In the genomic region with DNA sequence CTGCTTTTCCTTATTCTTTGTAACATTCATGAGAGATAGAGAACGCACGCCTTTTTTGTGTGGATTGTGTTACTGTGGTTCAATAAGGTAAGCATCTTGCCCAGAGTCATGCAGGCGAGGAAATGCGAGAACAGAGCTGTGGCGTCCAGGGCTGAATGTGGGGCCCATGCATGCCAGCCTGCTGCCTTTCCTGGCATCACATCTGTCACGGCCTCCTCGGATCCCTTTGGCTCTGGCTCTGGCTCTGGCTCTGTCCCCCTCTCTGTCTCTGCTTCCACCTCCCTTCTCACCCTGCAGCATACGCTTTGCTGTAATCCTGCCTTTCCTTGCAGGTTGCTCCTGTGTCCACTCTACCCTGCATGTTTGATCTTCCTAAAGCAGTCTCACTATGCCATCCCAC, we compare ENCODE assay signal across 26 mouse cellular contexts. TPM values are rescaled to one million over a fixed set of nuclear protein-coding genes. Genes with fewer than 3 reads are reported as not detected.
DNase-seq lines count a peak whose midpoint lies in the region; ATAC-seq lines count a peak whose summit lies in the region.
"Had no signal": no experiment of that assay in that cellular context is flagged by ENCODE, and none has a peak within 500 bp of the region (broad histone marks: within the 10 kb centered on the region; RNA-seq: fewer than 3 reads in every experiment).

No protein-coding gene starts in this region.

- no peak overlapping the region for H3K27ac ChIP-seq in heart, embryonic 11.5 days (ENCODE audit: low read depth, low read length)
- no peak overlapping the region for H3K27ac ChIP-seq in heart, embryonic 12.5 days (ENCODE audit: poor library complexity, severe bottlenecking)
- H3K27ac ChIP-seq: forebrain, embryonic 12.5 days; hindbrain, embryonic 15.5 days; kidney, postnatal 0 days; limb, embryonic 12.5 days; liver, embryonic 15.5 days; neural tube, embryonic 13.5 days had no signal

- peaks cover 9% of the 10 kb centered on the region for H3K4me1 ChIP-seq in heart, embryonic 11.5 days (ENCODE audit: control insufficient read depth, insufficient read depth, low read length)
- H3K4me1 ChIP-seq in heart, embryonic 12.5 days (replicated peaks) = peaks cover 30% of the 10 kb centered on the region
- H3K4me1 ChIP-seq in megakaryocyte, embryonic 14.5 days = peaks cover 34% of the 10 kb centered on the region

- peak; percentile 48 to 69 for DNase-seq in cerebellum, postnatal 10 days
- no peak for DNase-seq in cerebellum, adult 11-12 months
- peak; percentile 50 for DNase-seq in skeletal muscle tissue, adult 2 months (ENCODE audit: low read depth, low spot score)
- no peak for DNase-seq in adrenal gland, adult 2 months
- DNase-seq: adrenal gland, postnatal 10 days; cerebellum, adult 11 months; cerebellum, adult 9-11 months; kidney, adult 2 months; kidney, postnatal 4 days; lung, embryonic 14.5 days; lung, postnatal 14 days; thymus, postnatal 4 days had no signal

- 85% methylated on average over 8 of the region's 8 CpGs for WGBS in heart, embryonic 11.5 days (ENCODE audit: insufficient replicate concordance)
- WGBS in heart, embryonic 12.5 days = 87% methylated on average over 8 of the region's 8 CpGs

- no peaks in the 10 kb centered on the region for H3K27me3 ChIP-seq in heart, embryonic 11.5 days (ENCODE audit: control insufficient read depth, insufficient read depth, low read length)
- H3K27me3 ChIP-seq in heart, embryonic 12.5 days (replicated peaks) = no peaks in the 10 kb centered on the region
- no peaks in the 10 kb centered on the region for H3K27me3 ChIP-seq in megakaryocyte, embryonic 14.5 days (replicated peaks)
- H3K27me3 ChIP-seq: CH12.LX; forebrain, embryonic 12.5 days; hindbrain, embryonic 15.5 days; limb, embryonic 12.5 days; liver, embryonic 15.5 days; neural tube, embryonic 13.5 days had no signal

- H3K4me2 ChIP-seq in heart, embryonic 11.5 days = no peak overlapping the region
- no peak overlapping the region for H3K4me2 ChIP-seq in heart, embryonic 12.5 days
- H3K4me2 ChIP-seq: forebrain, embryonic 12.5 days; hindbrain, embryonic 15.5 days; limb, embryonic 12.5 days; liver, embryonic 15.5 days; lung, embryonic 14.5 days; midbrain, embryonic 11.5 days; neural tube, embryonic 13.5 days had no signal

- no peaks in the 10 kb centered on the region for H3K9me3 ChIP-seq in heart, embryonic 11.5 days (replicated peaks; ENCODE audit: control insufficient read depth, low read length)
- no peaks in the 10 kb centered on the region for H3K9me3 ChIP-seq in heart, embryonic 12.5 days (replicated peaks)
- H3K9me3 ChIP-seq in megakaryocyte, embryonic 14.5 days = no peaks in the 10 kb centered on the region
- H3K9me3 ChIP-seq: forebrain, embryonic 12.5 days; hindbrain, embryonic 15.5 days; limb, embryonic 12.5 days; liver, embryonic 15.5 days; neural tube, embryonic 13.5 days had no signal

- peak overlapping the region; percentile 16; the same call in 1 of the 2 replicates for H3K9ac ChIP-seq in heart, embryonic 11.5 days (ENCODE audit: low read depth, low read length)
- no peak overlapping the region for H3K9ac ChIP-seq in heart, embryonic 12.5 days
- H3K9ac ChIP-seq: forebrain, embryonic 12.5 days; hindbrain, embryonic 15.5 days; limb, embryonic 12.5 days; liver, embryonic 15.5 days; lung, embryonic 14.5 days; neural tube, embryonic 13.5 days had no signal

- no peak overlapping the region for H3K4me3 ChIP-seq in heart, embryonic 11.5 days (ENCODE audit: low read depth, low read length)
- no peak overlapping the region for H3K4me3 ChIP-seq in heart, embryonic 12.5 days
- H3K4me3 ChIP-seq in megakaryocyte, embryonic 14.5 days (replicated peaks) = peak overlapping the region; percentile 8
- H3K4me3 ChIP-seq: erythroblast, embryonic 14.5 days; forebrain, embryonic 12.5 days; hindbrain, embryonic 15.5 days; limb, embryonic 12.5 days; liver, embryonic 15.5 days; neural tube, embryonic 13.5 days had no signal

- ATAC-seq in heart, embryonic 11.5 days (replicated peaks; ENCODE audit: insufficient number of reproducible peaks, low FRiP score, low TSS enrichment) = no peak
- ATAC-seq in heart, embryonic 12.5 days (ENCODE audit: insufficient number of reproducible peaks, low FRiP score) = no peak
- no peak for ATAC-seq in megakaryocyte, adult 5-6 weeks (ENCODE audit: poor library complexity, severe bottlenecking)

- H3K36me3 ChIP-seq in heart, embryonic 11.5 days (ENCODE audit: control insufficient read depth, insufficient read depth, low read length) = no peaks in the 10 kb centered on the region
- H3K36me3 ChIP-seq in heart, embryonic 12.5 days = peaks cover 5% of the 10 kb centered on the region; the same call in 1 of the 2 replicates
- peaks cover 60% of the 10 kb centered on the region for H3K36me3 ChIP-seq in megakaryocyte, embryonic 14.5 days (replicated peaks; ENCODE audit: low read length)
- H3K36me3 ChIP-seq: hindbrain, embryonic 15.5 days; liver, embryonic 15.5 days had no signal

RNA-seq across cellular contexts. Expression of a gene that starts 10.3 kb away (rescaled TPM):
- 49.7 and 61.1 TPM in 2 replicates for polyA plus RNA-seq in heart, embryonic 11.5 days (2014; fragmentation: Nextera tagmentation; extraction: Ambion mirVana)
- 86.9 and 89.0 TPM in 2 replicates for polyA plus RNA-seq in heart, embryonic 12.5 days (2016; fragmentation: Nextera tagmentation; extraction: Ambion mirVana)
- polyA plus RNA-seq in megakaryocyte, embryonic 14.5 days (2012; ENCODE audit: insufficient read depth, low replicate concordance) = 113 and 905 TPM in 2 replicates
- 30.6 and 38.8 TPM in 2 replicates for total RNA-seq in megakaryocyte, adult 5-6 weeks (2015)
- 41.0 and 61.7 TPM in 2 replicates for total RNA-seq in megakaryocyte, adult 5-6 weeks (2017)
- 100 to 1,000 TPM; 135 to 138 TPM for total RNA-seq in adrenal gland, adult 2 months (2021)
- 210 and 211 TPM in 2 replicates for polyA plus RNA-seq in adrenal gland, adult 2 months (2012; rRNA removed)

RNA-seq across cellular contexts. Expression of a gene that starts 19.8 kb away (rescaled TPM):
- polyA plus RNA-seq in heart, embryonic 11.5 days (2014; fragmentation: Nextera tagmentation; extraction: Ambion mirVana) = 0.14 and 0.27 TPM in 2 replicates
- 0.17 and 0.39 TPM in 2 replicates for polyA plus RNA-seq in heart, embryonic 12.5 days (2016; fragmentation: Nextera tagmentation; extraction: Ambion mirVana)
- polyA plus RNA-seq in megakaryocyte, embryonic 14.5 days (2012; ENCODE audit: insufficient read depth, low replicate concordance) = 0.36 TPM in 1 of 2 replicates, not detected in the other
- total RNA-seq in megakaryocyte, adult 5-6 weeks (2015) = not detected in 2 replicates
- total RNA-seq in megakaryocyte, adult 5-6 weeks (2017) = not detected in 2 replicates
- total RNA-seq in adrenal gland, adult 2 months (2021) = 1 to 10 TPM; 1.1 to 1.3 TPM
- 1.0 and 1.4 TPM in 2 replicates for polyA plus RNA-seq in adrenal gland, adult 2 months (2012; rRNA removed)
- polyA plus RNA-seq: erythroblast, embryonic 14.5 days had no signal

RNA-seq across cellular contexts. Expression of a gene that starts 19.8 kb away (rescaled TPM):
- 4.5 and 6.9 TPM in 2 replicates for polyA plus RNA-seq in heart, embryonic 11.5 days (2014; fragmentation: Nextera tagmentation; extraction: Ambion mirVana)
- 4.2 and 6.8 TPM in 2 replicates for polyA plus RNA-seq in heart, embryonic 12.5 days (2016; fragmentation: Nextera tagmentation; extraction: Ambion mirVana)
- polyA plus RNA-seq in megakaryocyte, embryonic 14.5 days (2012; ENCODE audit: insufficient read depth, low replicate concordance) = 2.0 and 13.3 TPM in 2 replicates
- not detected in 2 replicates for total RNA-seq in megakaryocyte, adult 5-6 weeks (2015)
- 0.88 TPM in 1 of 2 replicates, not detected in the other for total RNA-seq in megakaryocyte, adult 5-6 weeks (2017)
- total RNA-seq in adrenal gland, adult 2 months (2021) = 1 to 10 TPM; 2.2 to 4.7 TPM
- polyA plus RNA-seq in adrenal gland, adult 2 months (2012; rRNA removed) = 3.4 and 4.8 TPM in 2 replicates

RNA-seq across cellular contexts. Expression of a gene that starts 40.7 kb away (rescaled TPM):
- 10.8 and 12.4 TPM in 2 replicates for polyA plus RNA-seq in heart, embryonic 11.5 days (2014; fragmentation: Nextera tagmentation; extraction: Ambion mirVana)
- 20.3 and 22.0 TPM in 2 replicates for polyA plus RNA-seq in heart, embryonic 12.5 days (2016; fragmentation: Nextera tagmentation; extraction: Ambion mirVana)
- polyA plus RNA-seq in megakaryocyte, embryonic 14.5 days (2012; ENCODE audit: insufficient read depth, low replicate concordance) = 15.8 and 48.5 TPM in 2 replicates
- 0.52 and 0.67 TPM in 2 replicates for total RNA-seq in megakaryocyte, adult 5-6 weeks (2015)
- total RNA-seq in megakaryocyte, adult 5-6 weeks (2017) = 0.29 and 1.2 TPM in 2 replicates
- 10 to 100 TPM in 1 of 2 experiments, 1 to 10 TPM in 1; 9.5 to 10.2 TPM for total RNA-seq in adrenal gland, adult 2 months (2021)
- 93.6 and 100 TPM in 2 replicates for polyA plus RNA-seq in adrenal gland, adult 2 months (2012; rRNA removed)

RNA-seq across cellular contexts. Expression of a gene that starts 43.6 kb away (rescaled TPM):
- 0.21 and 0.38 TPM in 2 replicates for polyA plus RNA-seq in heart, embryonic 11.5 days (2014; fragmentation: Nextera tagmentation; extraction: Ambion mirVana)
- polyA plus RNA-seq in heart, embryonic 12.5 days (2016; fragmentation: Nextera tagmentation; extraction: Ambion mirVana) = 0.27 and 0.52 TPM in 2 replicates
- 0.32 TPM in 1 of 2 replicates, not detected in the other for polyA plus RNA-seq in megakaryocyte, embryonic 14.5 days (2012; ENCODE audit: insufficient read depth, low replicate concordance)
- 0.02 TPM in 1 of 2 replicates, not detected in the other for total RNA-seq in megakaryocyte, adult 5-6 weeks (2015)
- not detected in 2 replicates for total RNA-seq in megakaryocyte, adult 5-6 weeks (2017)
- not detected for total RNA-seq in adrenal gland, adult 2 months (2021)
- 0.29 and 0.51 TPM in 2 replicates for polyA plus RNA-seq in adrenal gland, adult 2 months (2012; rRNA removed)
- total RNA-seq: hematopoietic stem cell, adult 5-6 weeks had no signal

Comparison
In these comparisons a context has a peak if more than half of its experiments do, and no peak if none do; other contexts are left out.
1. DNase-seq: peak in cerebellum, postnatal 10 days (2 of 2) and skeletal muscle tissue, adult 2 months (single experiment); none in cerebellum, adult 11-12 months (single experiment) and adrenal gland, adult 2 months (single experiment).